Mouse (Mus musculus) layer of hippocampus, adult 9-11 months (tissue): ENCODE data around the gene Clip1.

Experiments used
- DNase-seq: peaks from one replicate; pipeline ENCODE4 v3.0.0; 2022

Clip1 gene

DNA sequence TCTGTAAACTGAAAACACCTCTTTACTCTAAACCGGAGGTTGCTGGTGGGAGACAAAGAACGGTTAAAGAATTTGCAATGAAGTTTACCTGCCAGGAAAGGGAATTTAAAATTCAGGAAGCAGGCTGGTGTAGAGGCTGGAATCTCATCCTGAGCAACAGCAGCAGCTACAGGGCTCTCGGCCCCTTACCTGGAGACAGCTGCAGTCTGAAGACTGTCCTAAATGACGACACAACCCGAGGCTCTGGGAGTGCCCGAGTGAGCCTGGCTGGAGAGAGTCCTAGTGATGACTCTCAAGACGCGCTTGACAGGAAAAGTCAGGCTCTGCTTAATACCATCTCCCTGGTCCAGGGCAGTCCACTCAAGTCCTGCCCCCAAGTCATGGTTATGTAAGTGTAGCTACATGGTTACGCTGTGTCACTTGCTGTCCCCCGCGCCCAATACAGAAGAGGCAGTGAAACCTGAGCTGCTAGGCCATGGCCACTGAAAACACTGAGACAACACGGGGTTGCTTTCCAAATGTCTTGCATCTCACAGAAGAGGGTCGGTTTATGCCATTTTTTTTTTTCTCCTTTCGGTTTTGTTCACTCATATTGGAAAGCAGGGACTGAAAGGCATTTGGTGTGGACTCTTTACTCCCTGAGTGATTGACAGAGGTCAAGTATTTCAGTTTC lies 13.5 kb downstream of the Clip1 start:
- DNase-seq, result no peak

DNA sequence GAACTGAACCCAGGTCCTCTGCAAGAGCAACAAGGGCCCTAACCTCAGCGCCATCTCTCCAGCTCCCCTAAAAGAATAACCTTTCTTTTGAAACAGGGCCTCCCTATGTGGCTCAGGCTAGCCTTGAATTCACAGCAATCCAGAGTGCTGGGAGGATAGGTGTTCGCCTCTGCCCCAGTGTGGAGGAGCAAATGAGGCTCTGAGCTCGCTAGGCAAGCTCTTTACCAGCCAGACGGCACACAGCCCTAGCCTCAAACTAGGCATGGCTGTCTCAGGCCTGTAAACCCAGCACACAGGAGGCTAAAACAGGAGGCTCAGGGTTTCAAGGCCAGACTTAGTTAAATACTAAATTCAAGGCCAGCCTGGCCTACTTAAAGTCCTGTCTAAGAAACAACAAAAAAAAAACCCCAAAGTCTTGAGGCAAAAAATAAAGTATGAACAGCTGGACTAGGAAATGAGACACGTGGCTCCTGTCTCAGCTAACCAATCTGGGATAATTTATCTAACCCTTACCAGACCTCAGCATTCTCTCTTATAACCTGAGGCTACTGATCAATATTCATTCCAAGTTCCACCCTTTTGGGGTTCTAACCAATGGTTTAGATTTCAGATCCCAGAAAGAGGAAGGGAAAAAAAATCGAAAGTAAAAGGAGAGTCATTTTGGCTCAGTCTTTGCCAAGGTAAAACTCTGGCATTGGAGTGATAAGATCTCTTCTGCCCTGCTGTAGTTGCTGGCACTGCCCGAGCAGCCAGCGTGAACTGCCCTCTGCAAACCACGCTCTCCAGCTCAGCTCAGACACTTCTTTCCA lies 14.2 kb downstream of the Clip1 start:
- DNase-seq, result no peak

DNA sequence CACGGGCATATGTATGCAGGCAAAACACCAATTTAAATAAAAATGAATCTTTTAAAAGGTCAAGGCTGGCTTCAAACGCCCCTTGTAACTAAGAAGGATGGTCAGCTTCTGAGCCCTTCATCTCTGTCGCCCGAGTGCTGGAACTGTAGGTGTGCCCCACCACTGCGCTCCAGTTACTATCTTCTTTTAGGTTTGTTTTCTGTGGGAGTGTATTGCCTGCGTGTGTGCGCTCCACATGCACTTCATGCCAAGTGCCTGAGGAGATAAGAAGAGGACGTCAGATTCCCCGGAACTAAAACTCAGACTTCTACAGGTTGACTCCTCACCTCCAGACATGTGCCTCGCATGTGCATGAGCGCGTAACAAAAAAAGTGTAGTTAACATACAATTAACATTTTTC lies 16.5 kb downstream of the Clip1 start:
- no peak for DNase-seq

DNA sequence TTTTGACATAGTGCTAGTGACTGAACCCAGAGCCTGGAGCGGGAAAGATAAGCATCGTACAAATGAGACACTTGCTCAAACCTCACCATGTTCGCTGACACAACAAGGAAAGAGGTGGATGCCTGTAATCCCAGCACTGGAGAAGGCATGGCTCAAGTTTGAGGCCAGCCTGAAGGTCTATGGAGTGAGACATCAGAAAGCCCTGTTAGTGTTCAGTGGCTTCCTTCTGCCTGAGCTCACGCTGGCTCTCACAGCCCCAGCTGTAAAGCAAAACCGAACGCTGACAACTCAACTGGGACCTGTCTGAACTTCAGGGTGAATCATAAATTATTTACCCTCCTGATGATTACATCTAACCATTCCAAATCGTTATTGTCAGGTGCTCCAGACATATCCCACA lies 18.5 kb downstream of the Clip1 start:
- DNase-seq, result no peak

DNA sequence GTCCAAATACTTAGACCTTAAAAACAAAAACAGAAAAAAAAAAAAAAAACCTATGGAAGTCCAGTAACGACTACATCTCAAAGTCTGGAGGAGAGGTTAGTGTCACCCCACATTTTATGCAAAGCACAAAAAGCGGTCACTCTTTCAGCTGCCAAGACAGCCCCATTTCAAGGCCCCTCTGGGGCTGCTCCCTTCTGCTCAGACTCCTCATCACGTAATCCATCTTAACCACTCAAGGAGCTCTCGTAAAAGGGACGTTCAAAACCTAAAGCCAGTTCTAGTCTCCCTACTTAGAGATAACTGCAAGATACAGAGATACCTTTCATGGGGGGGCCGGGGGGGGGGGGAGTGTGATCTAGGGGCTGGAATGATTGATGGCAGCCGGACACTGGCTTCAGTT lies 20.1 kb downstream of the Clip1 start:
- no peak for DNase-seq

DNA sequence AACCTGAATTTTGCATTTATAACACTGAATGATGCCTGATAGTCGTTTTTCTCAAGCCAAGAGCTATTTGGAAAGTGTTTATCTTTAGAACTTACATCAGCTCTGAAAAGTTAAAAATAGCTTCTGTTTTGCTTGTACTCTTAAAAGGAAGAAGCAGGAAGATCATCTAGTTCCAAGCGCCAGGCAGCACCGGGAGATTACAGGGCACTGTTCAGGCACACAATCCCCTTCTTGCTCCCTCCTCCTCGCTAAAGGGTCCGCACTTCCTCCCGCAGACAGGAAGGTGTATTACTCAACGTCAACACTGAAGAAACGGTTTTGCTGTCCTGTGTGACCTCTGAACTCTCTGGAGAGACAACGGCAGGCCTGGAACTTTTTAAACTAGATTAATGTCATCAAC lies 22.4 kb downstream of the Clip1 start:
- peak; percentile 56 for DNase-seq

DNA sequence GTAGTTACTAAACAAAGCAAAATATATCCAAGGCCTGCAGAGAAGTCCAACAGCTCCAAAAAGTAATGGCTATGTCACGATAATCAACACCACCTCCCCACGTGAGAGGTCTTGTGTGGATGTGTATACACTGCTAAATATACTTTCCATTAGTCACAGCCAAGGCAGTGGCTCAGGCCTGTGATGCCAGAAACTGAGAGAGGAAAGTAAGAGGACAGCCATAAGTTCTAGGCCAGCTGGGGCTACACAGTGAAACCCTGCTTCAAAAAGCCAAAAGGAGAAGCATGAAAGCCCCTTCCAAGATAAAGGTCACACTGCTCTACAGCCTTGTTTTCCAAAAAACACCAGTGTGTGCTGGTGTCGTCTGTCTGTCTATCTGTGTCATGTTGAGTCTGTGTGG lies 22.8 kb downstream of the Clip1 start:
- DNase-seq, result no peak

DNA sequence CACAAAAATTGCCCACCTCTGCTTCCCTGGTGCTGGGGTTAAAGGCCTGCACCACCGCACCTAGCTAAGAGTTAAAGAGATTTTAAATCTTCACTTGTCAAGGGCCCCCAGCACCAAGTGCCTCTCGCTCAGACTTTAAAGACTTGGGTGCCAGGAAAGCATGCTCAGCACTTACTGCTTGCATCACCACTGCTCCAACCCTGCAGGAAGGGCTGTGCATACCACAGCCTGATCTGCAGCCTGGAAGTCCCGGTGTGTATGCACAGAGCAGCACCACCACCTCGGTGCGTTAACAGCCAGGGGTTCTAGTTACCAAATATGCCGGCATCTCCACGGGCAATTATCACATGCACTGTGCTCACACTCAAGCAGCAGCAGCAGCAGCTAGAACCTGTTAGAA lies 26.8 kb downstream of the Clip1 start:
- DNase-seq, result no peak

DNA sequence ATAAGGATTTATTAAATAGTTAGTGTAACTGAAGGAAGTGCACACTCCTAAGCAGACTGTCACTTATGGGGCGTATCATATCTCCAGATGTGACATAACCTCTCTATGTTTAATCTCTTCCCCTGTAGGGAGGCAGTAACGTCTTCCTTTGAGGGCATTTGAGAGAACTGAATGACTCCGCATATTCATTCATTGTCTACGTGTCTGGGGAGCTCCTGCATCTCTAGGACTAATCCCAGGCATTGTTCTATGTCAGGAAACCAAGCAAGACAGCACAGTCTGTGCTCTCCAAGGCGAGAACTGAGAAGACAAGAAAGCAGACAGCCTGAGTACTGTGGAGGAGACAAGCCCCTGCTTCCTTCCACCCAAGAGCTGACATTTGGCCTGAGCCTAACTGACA lies 29.5 kb downstream of the Clip1 start:
- no peak for DNase-seq

DNA sequence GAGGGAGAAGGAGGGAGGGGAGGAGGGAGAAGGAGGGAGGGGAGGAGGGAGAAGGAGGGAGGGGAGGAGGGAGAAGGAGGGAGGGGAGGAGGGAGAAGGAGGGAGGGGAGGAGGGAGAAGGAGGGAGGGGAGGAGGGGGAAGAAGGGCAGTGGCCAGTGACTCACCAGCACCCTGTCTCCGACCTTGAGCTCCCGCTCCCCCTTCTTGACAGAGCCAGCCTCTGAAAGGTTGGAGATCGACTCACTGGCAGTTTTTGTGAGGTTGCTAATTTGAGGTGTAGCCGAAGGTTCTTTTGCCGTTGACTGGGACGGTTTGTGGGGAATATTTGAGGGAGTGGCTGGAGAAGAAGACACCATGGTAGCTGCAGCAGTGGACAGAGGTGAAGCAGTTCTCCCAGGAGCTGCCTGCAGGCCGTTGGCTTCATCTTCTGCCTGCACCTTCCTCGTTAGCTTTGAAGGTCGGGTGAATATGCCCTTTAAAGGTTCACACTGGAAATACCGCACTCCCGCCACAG lies 31.1 kb downstream of the Clip1 start:
- no peak for DNase-seq

DNA sequence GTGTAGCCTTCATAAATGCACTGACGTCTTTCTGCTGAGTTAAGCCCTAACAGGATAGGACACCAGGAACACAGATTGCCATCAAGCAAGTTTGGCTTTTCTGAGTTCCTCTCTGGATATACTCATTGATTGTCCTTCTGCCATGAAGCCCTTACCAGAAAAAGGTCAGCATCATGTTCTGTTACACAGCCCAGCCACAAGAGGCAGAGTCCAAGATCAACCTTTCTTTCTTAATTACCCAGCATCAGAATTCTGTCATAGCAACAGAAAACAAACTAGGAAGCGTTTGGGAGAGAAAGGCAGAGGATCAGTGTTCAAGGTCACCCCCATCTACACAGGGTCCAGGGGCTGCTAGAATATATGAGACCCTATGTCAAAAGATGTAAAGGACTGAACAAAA lies 33.6 kb downstream of the Clip1 start:
- DNase-seq, result no peak

DNA sequence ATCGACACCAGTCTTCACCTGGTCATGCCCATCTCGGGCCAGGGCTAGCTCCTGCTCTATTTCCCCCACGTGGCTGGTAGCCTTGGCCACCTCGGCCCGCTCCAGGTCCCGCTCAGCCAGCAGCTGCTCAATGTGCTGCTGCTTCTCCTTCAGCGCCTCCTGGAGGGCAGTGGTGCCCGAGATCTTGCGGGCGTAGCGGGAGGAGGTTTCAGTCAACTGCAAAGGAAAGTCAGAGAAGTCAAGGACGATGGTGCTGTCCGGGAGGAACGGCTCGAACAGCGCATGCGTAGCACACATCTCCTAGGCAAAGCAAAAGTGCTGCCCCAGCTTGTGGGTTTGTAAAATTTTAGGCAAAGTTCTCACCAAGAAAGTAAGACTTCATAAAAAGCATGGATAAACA lies 42.0 kb downstream of the Clip1 start:
- no peak for DNase-seq

DNA sequence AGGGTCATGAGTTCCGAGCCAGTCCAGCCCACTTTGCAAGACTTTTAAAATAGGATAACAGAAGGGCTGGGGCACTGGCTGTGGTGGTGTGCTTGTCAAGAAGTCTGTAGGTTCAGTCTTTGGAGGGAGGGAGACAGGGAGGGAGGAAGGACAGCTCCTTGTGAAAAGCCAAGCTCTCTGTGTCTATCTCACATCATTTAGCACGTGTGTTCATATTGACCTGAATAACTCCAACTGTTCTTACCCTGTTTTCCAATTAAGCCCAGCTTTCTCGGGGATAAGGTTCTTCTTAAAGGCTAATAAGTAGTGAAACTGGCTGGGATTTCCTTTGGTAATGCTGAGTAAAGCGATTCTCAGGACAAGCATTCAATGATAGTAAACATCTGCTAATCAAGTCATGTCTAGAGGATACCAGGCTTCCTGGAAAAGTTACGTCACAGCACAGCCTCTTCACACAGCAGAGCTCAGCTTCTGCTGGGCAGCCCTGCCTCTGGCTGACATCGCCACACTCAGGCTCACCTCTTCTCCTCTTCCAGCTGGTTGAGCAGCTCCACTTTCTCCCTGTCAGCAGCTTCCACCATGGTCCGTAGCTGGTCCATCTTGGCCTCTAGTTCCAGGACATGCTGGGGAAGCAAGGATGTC lies 43.0 kb downstream of the Clip1 start:
- no peak for DNase-seq

DNA sequence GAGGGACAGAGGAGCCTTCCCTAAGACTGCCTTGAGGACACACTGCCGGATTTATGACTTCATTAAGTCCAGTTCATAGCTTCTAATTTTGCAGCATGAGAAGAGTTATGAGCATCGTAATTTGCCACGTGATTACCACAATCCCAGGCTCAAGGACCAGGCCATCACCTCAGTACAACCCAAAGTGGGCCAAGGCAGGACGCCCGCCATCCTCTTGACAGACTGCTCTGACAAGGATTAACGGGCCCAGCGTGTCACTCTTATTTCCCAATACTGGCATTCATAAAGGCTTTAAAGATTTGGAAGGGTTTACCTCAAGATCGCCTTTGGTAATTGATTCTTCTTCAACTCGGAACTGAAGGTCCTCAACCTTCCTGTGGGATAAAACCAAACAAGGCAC lies 44.2 kb downstream of the Clip1 start:
- no peak for DNase-seq

DNA sequence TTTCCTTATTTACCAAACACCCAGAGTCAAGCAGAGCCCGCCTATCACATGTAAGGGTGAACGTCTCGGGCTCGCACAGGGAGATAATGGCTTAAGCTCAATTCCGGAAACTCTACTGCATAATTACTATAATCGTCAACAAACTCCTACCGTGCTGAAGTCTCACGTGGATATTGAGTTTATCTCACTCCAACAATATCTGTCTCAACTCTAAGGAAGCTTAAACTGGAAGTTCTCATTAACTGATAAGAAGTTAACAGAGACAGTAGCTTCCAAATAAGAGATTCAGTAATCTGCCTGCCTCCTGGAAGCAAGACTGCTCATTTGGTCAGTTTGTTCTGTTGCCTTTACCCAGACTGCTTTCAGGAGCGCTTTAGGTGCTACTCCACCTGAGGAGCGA lies 53.2 kb downstream of the Clip1 start:
- no peak for DNase-seq

DNA sequence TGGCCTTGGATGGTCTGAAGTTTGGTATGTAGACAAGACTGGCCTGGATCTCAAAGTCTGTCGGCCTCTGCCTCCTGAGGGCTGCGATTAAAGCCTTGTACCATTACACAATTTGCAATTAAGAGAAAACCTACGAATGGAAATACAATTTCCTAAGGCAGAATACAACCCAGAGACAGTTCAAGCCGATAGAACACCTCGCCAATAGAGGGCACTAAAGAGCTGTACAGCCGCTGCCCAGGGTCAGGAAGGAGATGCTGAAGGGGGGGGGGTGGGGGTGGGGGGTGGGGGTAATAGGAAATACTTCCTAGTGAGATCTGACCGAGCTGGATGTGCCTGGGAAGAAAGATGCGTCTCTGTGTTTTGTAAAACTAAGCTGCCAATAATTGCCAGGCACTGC lies 57.8 kb downstream of the Clip1 start:
- peak; percentile 51 for DNase-seq

DNA sequence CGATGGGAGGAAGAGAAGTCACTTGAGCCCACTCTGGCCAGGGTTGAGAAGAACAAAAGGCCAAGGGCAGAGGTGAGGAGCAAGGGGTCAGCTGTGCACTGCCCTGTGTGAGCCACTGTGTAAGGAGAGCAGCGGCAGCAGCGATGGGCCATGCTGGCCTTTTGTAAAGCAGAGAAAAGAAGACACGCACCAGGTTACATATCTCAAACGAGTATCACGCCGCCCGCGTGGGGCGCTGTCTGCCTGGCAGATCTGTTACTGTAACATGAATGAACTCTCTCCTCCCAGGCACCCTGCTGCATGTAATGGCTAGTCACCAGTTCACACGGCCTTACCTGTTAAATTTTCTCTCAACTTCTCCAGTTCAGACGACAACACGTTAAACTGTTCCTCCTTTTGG lies 62.0 kb downstream of the Clip1 start:
- no peak for DNase-seq

DNA sequence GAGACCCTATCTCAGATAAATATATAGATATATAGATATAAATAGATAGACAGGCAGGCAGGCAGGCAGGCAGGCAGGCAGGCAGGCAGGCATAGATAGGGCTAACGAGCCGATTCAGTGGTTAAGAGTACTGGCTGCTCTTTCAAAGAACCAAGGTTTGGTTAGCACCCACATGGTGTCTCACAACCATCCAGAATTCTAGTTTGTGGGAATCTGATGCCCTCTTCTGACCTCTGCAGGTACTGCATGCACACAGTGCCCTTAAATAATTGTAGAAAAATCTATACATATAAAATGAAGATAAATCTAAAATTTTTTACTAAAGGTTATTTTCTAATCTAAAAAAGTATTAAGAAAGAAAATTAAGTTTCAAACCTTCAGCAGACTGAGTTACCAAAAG lies 65.9 kb downstream of the Clip1 start:
- no peak for DNase-seq

DNA sequence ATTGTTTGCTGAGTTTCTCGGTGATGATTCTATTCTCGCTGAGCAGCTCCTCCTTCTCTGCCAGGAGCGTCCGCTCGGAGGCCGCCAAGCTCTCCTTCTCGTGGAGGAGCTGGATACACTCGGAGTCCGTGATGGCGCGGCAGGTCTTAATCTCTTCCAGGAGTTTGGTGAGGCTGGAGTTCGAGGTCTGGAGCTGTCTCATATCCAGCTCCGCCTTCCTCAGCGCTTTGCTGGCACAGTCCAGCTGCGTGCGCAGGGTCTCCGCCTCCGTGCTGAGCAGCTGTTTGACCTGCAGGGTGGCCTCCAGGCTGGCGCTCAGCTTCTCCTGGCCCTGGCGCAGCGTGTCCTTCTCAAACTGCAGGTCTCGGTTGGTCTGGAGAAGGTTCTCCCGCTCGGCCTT lies 70.2 kb downstream of the Clip1 start:
- no peak for DNase-seq

DNA sequence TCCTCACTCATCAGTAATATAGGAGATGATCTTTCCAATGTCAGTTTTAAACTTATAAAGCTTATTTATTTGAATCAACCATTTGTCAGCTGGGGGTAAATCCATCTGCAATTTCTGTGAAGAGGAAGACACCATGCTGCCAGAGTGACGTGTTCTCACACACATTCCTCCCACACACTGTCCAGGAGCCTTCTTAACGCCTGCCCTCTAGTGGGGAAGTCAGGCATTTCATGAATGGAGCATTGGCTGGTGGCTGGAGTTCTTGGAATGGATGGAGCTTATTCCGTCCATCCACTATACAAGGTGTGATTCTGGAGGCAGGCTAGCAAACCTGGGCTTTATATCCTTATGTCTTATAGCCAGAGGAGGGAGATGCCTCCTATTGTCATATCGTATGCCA lies 74.6 kb downstream of the Clip1 start:
- peak; percentile 88 for DNase-seq

DNA sequence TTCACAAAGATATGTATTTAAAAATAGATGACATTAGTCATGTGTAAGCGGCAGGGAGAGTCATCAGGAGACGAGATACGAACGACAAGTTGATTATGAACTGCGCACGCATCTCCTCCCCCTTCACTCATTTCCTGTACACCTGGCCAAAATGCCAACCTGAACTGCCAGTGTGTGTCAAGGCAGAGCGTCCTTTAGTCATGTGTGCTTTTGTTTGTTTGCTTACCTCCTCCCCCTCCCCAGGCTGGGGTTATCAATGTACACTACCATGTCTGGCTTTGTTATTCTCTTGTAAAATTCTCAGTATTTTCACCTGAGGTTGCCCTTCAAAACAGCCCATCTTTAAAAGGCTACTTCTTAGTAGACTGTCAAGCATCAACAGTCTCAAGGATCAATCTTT lies 75.0 kb downstream of the Clip1 start:
- DNase-seq, result no peak

DNA sequence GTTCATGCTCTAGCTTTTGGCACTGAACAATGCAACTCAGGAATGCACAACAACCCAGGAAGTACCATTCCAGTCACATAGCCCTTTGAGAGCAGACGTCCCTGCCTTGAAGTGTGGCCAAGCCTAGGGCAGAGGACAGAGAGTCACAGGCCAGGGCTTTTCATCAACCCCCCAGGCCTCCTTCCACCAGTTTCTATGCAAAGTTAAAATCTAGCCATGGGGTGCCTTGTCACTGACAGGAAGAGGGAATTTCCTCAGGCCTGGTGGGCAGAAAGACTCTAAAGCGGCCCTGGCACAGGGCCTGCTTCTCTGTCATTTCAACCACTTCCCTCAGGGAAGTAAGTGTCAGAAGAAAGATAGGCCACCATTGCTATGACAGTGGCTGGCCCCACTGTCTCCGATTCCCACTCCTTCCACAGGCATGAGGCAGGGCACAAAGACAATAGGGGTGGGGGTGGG lies 77.2 kb downstream of the Clip1 start:
- no peak for DNase-seq

DNA sequence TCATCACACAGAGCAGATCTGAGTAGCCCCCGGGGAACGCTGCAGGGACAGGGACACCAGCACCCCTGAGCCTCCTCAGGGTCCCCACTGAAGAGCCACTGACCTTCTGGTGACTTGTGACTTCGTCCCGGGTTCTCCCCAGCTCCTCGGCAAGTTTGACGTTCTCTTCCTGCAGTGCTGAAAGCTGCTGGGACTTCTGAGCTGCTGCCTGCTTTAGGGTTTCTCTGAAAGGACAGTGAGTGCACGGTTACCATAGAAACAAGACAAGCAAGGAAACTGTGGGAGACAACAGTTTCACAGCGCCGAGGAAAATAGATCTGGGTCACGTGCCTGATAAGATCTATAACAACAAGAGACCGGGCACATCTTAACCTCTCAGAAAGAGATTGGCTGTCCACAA lies 80.9 kb downstream of the Clip1 start:
- peak; percentile 82 for DNase-seq

DNA sequence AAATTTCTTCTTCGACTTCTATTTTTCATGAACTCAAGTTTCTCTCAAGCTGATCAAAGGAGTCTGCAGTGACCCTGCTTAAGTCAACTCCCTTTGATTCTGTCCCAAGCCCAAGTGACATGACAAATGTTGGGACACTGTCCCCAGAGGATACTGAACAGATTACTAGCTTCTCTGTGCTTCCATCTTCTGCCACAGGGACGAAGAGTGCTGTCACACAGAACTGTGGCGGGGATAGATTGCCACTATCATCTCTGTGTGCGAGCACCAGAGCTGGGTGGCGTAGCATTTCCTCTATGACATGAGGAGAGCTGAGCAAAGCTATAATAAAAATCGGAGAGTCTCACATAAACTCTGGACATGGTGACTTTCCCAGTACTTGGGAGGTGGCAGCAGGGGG lies 82.2 kb downstream of the Clip1 start:
- no peak for DNase-seq
